Mouse (Mus musculus) left cerebral cortex, postnatal 36 days (tissue): ENCODE results near the gene Vps25. TPM values are rescaled to one million over a fixed set of nuclear protein-coding genes. Genes with fewer than 3 reads are reported as not detected.

ENCODE experiments used
- DNase-seq, 2 experiments: peaks; one replicate each; pipeline ENCODE4 v3.0.0; 2021 to 2022; ENCODE audit warnings: low spot score in 2 of 2, mixed read lengths in 1 of 2
- intact Hi-C: fragments of 180-260 bp; cut with DNase I; formaldehyde crosslinking; loops from one replicate; pipeline ENCODE4 v1.15.1; 2025
- total RNA-seq, 2 experiments: library from RNA; stranded (reverse); gene quantifications; 2 replicates each; pipeline ENCODE4 v1.2.3; 2021

Gene Vps25
- 10 to 100 TPM; 62.0 to 63.0 TPM for total RNA-seq

GRCm38 (mm10) chr11:101253613-101254389 is at the start of gene Vps25:
Gene Vps25, plus strand, starts transcription at chr11:101253707.
- DNase-seq = peak; percentile 84 to 86
- intact Hi-C loops = loop anchor here (5.0 kb wide), 1 partner anchor 48 kb away; the partner anchor contains the start of gene Becn1

GRCm38 (mm10) chr11:101211970-101212369 is 41.5 kb upstream of the Vps25 start:
- no peak for DNase-seq
- intact Hi-C loops = loop anchor here (2.0 to 5.0 kb wide), 3 partner anchors 37 to 185 kb away; partner anchors contain the start of gene Becn1

- intact Hi-C loops = no loop called here
- DNase-seq = no peak
Measured at GRCm38 (mm10) chr11:101216936-101217335, 36.6 kb upstream of the Vps25 start.

- DNase-seq = no peak
- intact Hi-C loops = no loop called here
Measured at GRCm38 (mm10) chr11:101218436-101219055, 35.0 kb upstream of the Vps25 start.

GRCm38 (mm10) chr11:101220853-101221252 is 32.7 kb upstream of the Vps25 start:
- intact Hi-C loops = no loop called here

GRCm38 (mm10) chr11:101221306-101221986 is 32.1 kb upstream of the Vps25 start:
- DNase-seq = no peak
- intact Hi-C loops = no loop called here

More at GRCm38 (mm10) chr11:101220853-101221252, 32.7 kb upstream of the Vps25 start:
- no peak for DNase-seq

GRCm38 (mm10) chr11:101224337-101224736 is 29.2 kb upstream of the Vps25 start:
- intact Hi-C loops = no loop called here
- DNase-seq = no peak

GRCm38 (mm10) chr11:101225331-101226064 is 28.0 kb upstream of the Vps25 start:
- intact Hi-C loops = no loop called here

GRCm38 (mm10) chr11:101226065-101226701 is 27.3 kb upstream of the Vps25 start, which contains the start of gene Ezh1:
Gene Ezh1, minus strand, starts transcription at chr11:101226463.
- peak; percentile 91 for DNase-seq
- intact Hi-C loops = no loop called here

More at GRCm38 (mm10) chr11:101225331-101226064, 28.0 kb upstream of the Vps25 start:
- DNase-seq = no peak

- no peak for DNase-seq
- intact Hi-C loops = no loop called here
Measured at GRCm38 (mm10) chr11:101229361-101229900, 24.1 kb upstream of the Vps25 start.

- DNase-seq = no peak
- intact Hi-C loops = no loop called here
Measured at GRCm38 (mm10) chr11:101230061-101230511, 23.4 kb upstream of the Vps25 start.

- DNase-seq = no peak
- intact Hi-C loops = no loop called here
Measured at GRCm38 (mm10) chr11:101230526-101230925, 23.0 kb upstream of the Vps25 start.

GRCm38 (mm10) chr11:101230991-101231871 is 22.3 kb upstream of the Vps25 start:
- intact Hi-C loops = no loop called here
- DNase-seq = peak; percentile 11 to 31

GRCm38 (mm10) chr11:101232010-101232839 is 21.3 kb upstream of the Vps25 start:
- DNase-seq = no peak
- intact Hi-C loops = no loop called here

GRCm38 (mm10) chr11:101233240-101233639 is 20.3 kb upstream of the Vps25 start:
- intact Hi-C loops = no loop called here
- DNase-seq = no peak

GRCm38 (mm10) chr11:101234124-101234523 is 19.4 kb upstream of the Vps25 start:
- intact Hi-C loops = no loop called here
- DNase-seq = no peak

- no peak for DNase-seq
- intact Hi-C loops = no loop called here
Measured at GRCm38 (mm10) chr11:101235429-101235828, 18.1 kb upstream of the Vps25 start.
